ENCODE assay signal across 20 mouse cellular contexts in genomic region chr9:118516162-118516561, GRCm38 (mm10). TPM values are rescaled to one million over a fixed set of nuclear protein-coding genes. Genes with fewer than 3 reads are reported as not detected.
DNase-seq lines count a peak whose midpoint lies in the region; ATAC-seq and TF ChIP-seq lines count a peak whose summit lies in the region.
"Had no signal": no experiment of that assay in that cellular context is flagged by ENCODE, and none has a peak within 500 bp of the region (broad histone marks: within the 10 kb centered on the region; RNA-seq: fewer than 3 reads in every experiment).

No protein-coding gene starts in this region.

- TF ChIP-seq CTCF in gastrocnemius, adult 2 months (IDR thresholded peaks at IDR 0.05) = no peak
- TF ChIP-seq CTCF in lung, postnatal 0 days (IDR thresholded peaks at IDR 0.05) = no peak

- intact Hi-C loops in gastrocnemius, adult 2 months (cut with DNase I) = no loop called here
- intact Hi-C loops in gastrocnemius, postnatal 14 days (cut with DNase I; ENCODE audit: low total_unique reads) = no loop called here

- TF ChIP-seq POLR2A in myocyte (IDR thresholded peaks at IDR 0.05; ENCODE audit: insufficient read length, low read depth) = no peak

- no peaks in the 10 kb centered on the region for H3K27me3 ChIP-seq in heart, embryonic 15.5 days
- H3K27me3 ChIP-seq in heart, embryonic 12.5 days (replicated peaks) = no peaks in the 10 kb centered on the region
- H3K27me3 ChIP-seq in myocyte (ENCODE audit: control insufficient read depth, insufficient read depth, insufficient read length) = no peaks in the 10 kb centered on the region
- H3K27me3 ChIP-seq in lung, postnatal 0 days (replicated peaks; ENCODE audit: insufficient read depth, low read length) = no peaks in the 10 kb centered on the region
- H3K27me3 ChIP-seq: embryonic facial prominence, embryonic 12.5 days; forebrain, embryonic 13.5 days; forebrain, embryonic 15.5 days; Patski had no signal

- peaks cover 45% of the 10 kb centered on the region for H3K79me2 ChIP-seq in myocyte (ENCODE audit: control insufficient read depth, insufficient read depth)

- no peak overlapping the region for H3K4me3 ChIP-seq in gastrocnemius, adult 2 months
- no peak overlapping the region for H3K4me3 ChIP-seq in heart, embryonic 15.5 days
- no peak overlapping the region for H3K4me3 ChIP-seq in heart, embryonic 12.5 days
- no peak overlapping the region for H3K4me3 ChIP-seq in myocyte
- H3K4me3 ChIP-seq in lung, postnatal 0 days (ENCODE audit: low read depth, low read length) = no peak overlapping the region
- H3K4me3 ChIP-seq: embryonic facial prominence, embryonic 10.5 days; embryonic facial prominence, embryonic 12.5 days; forebrain, embryonic 13.5 days; forebrain, embryonic 15.5 days had no signal

- H3ac ChIP-seq in myocyte (ENCODE audit: control insufficient read depth, insufficient read length) = no peak overlapping the region

- H3K4me2 ChIP-seq in heart, embryonic 15.5 days = no peak overlapping the region
- no peak overlapping the region for H3K4me2 ChIP-seq in heart, embryonic 12.5 days
- peak overlapping the region; percentile 14 for H3K4me2 ChIP-seq in myocyte (ENCODE audit: low read depth)
- no peak overlapping the region for H3K4me2 ChIP-seq in lung, postnatal 0 days (replicated peaks; ENCODE audit: low read depth, low read length)
- H3K4me2 ChIP-seq: embryonic facial prominence, embryonic 12.5 days; forebrain, embryonic 13.5 days; forebrain, embryonic 15.5 days had no signal

- 84% methylated on average over 3 of the region's 3 CpGs for WGBS in heart, embryonic 15.5 days
- WGBS in heart, embryonic 12.5 days = 89% methylated on average over 3 of the region's 3 CpGs
- WGBS in lung, postnatal 0 days = 87% methylated on average over 3 of the region's 3 CpGs

- peak overlapping the region; percentile 94 for H3K27ac ChIP-seq in gastrocnemius, adult 2 months
- peak overlapping the region; percentile 31; the same call in 1 of the 2 replicates for H3K27ac ChIP-seq in heart, embryonic 15.5 days
- no peak overlapping the region for H3K27ac ChIP-seq in heart, embryonic 12.5 days (ENCODE audit: poor library complexity, severe bottlenecking)
- H3K27ac ChIP-seq in lung, postnatal 0 days (ENCODE audit: low read length) = no peak overlapping the region
- H3K27ac ChIP-seq: embryonic facial prominence, embryonic 10.5 days; embryonic facial prominence, embryonic 12.5 days; forebrain, embryonic 13.5 days; forebrain, embryonic 15.5 days had no signal

- TF ChIP-seq EP300 in lung, postnatal 0 days (IDR thresholded peaks at IDR 0.05) = no peak

- H3K9me3 ChIP-seq in heart, embryonic 15.5 days (replicated peaks) = no peaks in the 10 kb centered on the region
- no peaks in the 10 kb centered on the region for H3K9me3 ChIP-seq in heart, embryonic 12.5 days (replicated peaks)
- no peaks in the 10 kb centered on the region for H3K9me3 ChIP-seq in lung, postnatal 0 days (ENCODE audit: low read length)
- H3K9me3 ChIP-seq: embryonic facial prominence, embryonic 10.5 days; embryonic facial prominence, embryonic 12.5 days; forebrain, embryonic 13.5 days; forebrain, embryonic 15.5 days had no signal

- no peak for DNase-seq in gastrocnemius, adult 2 months
- no peak for DNase-seq in gastrocnemius, postnatal 14 days
- DNase-seq in lung, postnatal 0 days (ENCODE audit: low spot score) = no peak
- DNase-seq: adrenal gland, adult 2 months; adrenal gland, postnatal 14 days; adrenal gland, postnatal 36 days; cerebellum, adult 11-12 months; cerebellum, adult 2 months; cerebellum, adult 9-10 months; cerebellum, postnatal 10 days; cerebellum, postnatal 25 days; forebrain, postnatal 0 days had no signal

- peaks cover 67% of the 10 kb centered on the region for H3K4me1 ChIP-seq in heart, embryonic 15.5 days (replicated peaks)
- peaks cover 73% of the 10 kb centered on the region for H3K4me1 ChIP-seq in heart, embryonic 12.5 days (replicated peaks)
- no peaks in the 10 kb centered on the region for H3K4me1 ChIP-seq in lung, postnatal 0 days (ENCODE audit: insufficient read depth, low read depth, low read length)

- H3K9ac ChIP-seq in heart, embryonic 15.5 days = no peak overlapping the region
- H3K9ac ChIP-seq in heart, embryonic 12.5 days = no peak overlapping the region
- H3K9ac ChIP-seq in lung, postnatal 0 days (replicated peaks; ENCODE audit: low read depth) = no peak overlapping the region
- H3K9ac ChIP-seq: embryonic facial prominence, embryonic 12.5 days; forebrain, embryonic 13.5 days; forebrain, embryonic 15.5 days; forebrain, postnatal 0 days had no signal

- H3K36me3 ChIP-seq in heart, embryonic 15.5 days = peaks cover 14% of the 10 kb centered on the region
- peaks cover 20% of the 10 kb centered on the region for H3K36me3 ChIP-seq in heart, embryonic 12.5 days
- peaks cover 10% of the 10 kb centered on the region for H3K36me3 ChIP-seq in myocyte (ENCODE audit: control insufficient read depth, insufficient read depth)
- H3K36me3 ChIP-seq in lung, postnatal 0 days (ENCODE audit: insufficient read depth, low read length) = peaks cover 7% of the 10 kb centered on the region; the same call in 1 of the 2 replicates

- no peak for ATAC-seq in heart, embryonic 15.5 days (replicated peaks; ENCODE audit: insufficient number of reproducible peaks, insufficient read depth, low FRiP score, low read depth)
- no peak for ATAC-seq in heart, embryonic 12.5 days (ENCODE audit: insufficient number of reproducible peaks, low FRiP score)
- ATAC-seq in lung, postnatal 0 days = no peak
- ATAC-seq: forebrain, embryonic 13.5 days; forebrain, embryonic 15.5 days; forebrain, postnatal 0 days; Patski had no signal

TF ChIP-seq in myocyte, 11 proteins besides CTCF, POLR2A, EP300 and RAD21:
- TF ChIP-seq POLR2AphosphoS2 (IDR thresholded peaks at IDR 0.05; ENCODE audit: insufficient read length, low read depth) (no peak), USF1 (IDR thresholded peaks at IDR 0.05; ENCODE audit: low read depth) (no peak), TCF12 (IDR thresholded peaks at IDR 0.05; ENCODE audit: insufficient read depth, poor library complexity, severe bottlenecking) (no peak)

RNA-seq across cellular contexts. Expression of gene Golga4, which starts 10.1 kb away (rescaled TPM):
- 100 to 1,000 TPM; 397 to 426 TPM for total RNA-seq in gastrocnemius, adult 2 months (2021)
- 100 to 1,000 TPM; 157 TPM for total RNA-seq in gastrocnemius, postnatal 14 days (2021)
- polyA plus RNA-seq in heart, embryonic 15.5 days (2015; fragmentation: Nextera tagmentation; extraction: Ambion mirVana) = 46.1 and 52.6 TPM in 2 replicates
- polyA plus RNA-seq in heart, embryonic 12.5 days (2016; fragmentation: Nextera tagmentation; extraction: Ambion mirVana) = 74.8 and 75.5 TPM in 2 replicates
- polyA plus RNA-seq in myocyte (2012; fragmentation: generic; extraction: Trizol) = 18.5 TPM
- 30.6 and 35.6 TPM in 2 replicates for polyA plus RNA-seq in lung, postnatal 0 days (2015; fragmentation: Nextera tagmentation; extraction: Ambion mirVana)

RNA-seq across cellular contexts. Expression of gene Eomes, which starts 38.1 kb away (rescaled TPM):
- not detected for total RNA-seq in gastrocnemius, adult 2 months (2021)
- total RNA-seq in gastrocnemius, postnatal 14 days (2021) = not detected
- polyA plus RNA-seq in heart, embryonic 15.5 days (2015; fragmentation: Nextera tagmentation; extraction: Ambion mirVana) = 0.08 and 0.18 TPM in 2 replicates
- 0.08 and 0.11 TPM in 2 replicates for polyA plus RNA-seq in heart, embryonic 12.5 days (2016; fragmentation: Nextera tagmentation; extraction: Ambion mirVana)
- polyA plus RNA-seq in myocyte (2012; fragmentation: generic; extraction: Trizol) = 0.04 TPM
- polyA plus RNA-seq in lung, postnatal 0 days (2015; fragmentation: Nextera tagmentation; extraction: Ambion mirVana) = 0.05 and 0.06 TPM in 2 replicates

Comparison
In these comparisons a context has a peak if more than half of its experiments do, and no peak if none do; other contexts are left out.
1. H3K27ac ChIP-seq: peak in gastrocnemius, adult 2 months (single experiment) and heart, embryonic 15.5 days (single experiment); none in heart, embryonic 12.5 days (single experiment) and lung, postnatal 0 days (single experiment).